Mouse (Mus musculus) erythroblast, embryonic 14.5 days (primary cell): ENCODE results near the gene Ldlrap1.

ENCODE experiments used
- GATA1 ChIP-seq: IDR thresholded peaks from 2 replicates; pipeline ENCODE4 v1.6.1; 2012; ENCODE audit warnings: low read length, inconsistent platforms, mixed read lengths
- TAL1 ChIP-seq: IDR thresholded peaks from 3 replicates; pipeline ENCODE4 v1.6.1; 2012; ENCODE audit warnings: low read length, inconsistent platforms, mixed read lengths

- TF ChIP-seq TAL1 (no peak), GATA1 (no peak)
These were observed 45.8 kb upstream of the Ldlrap1 start for GRCm38 (mm10) chr4:134813406-134814228.
